Mouse (Mus musculus): Measurements from ENCODE around the gene Plpp3.

Plpp3 gene

DNA sequence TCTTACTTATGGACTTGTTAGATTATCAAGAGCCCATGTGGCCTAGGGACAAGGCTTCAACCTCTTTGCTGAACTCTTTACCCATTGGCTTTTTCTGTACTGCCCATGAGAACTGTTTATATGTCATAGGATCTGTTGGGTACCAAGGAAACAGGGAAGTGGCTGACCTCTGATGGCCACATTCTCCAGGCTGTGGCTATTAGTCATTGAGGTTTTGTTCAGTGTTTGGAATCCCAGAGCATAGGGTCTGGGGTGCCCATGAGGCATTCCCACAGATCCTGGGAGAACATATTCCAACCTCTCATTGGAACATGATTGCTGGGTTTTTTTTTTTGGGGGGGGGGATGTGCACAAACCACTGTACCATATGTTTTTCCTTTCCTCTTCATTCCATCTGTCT, 56.2 kb downstream of the Plpp3 start:
- ATAC-seq (ENCODE audit: insufficient number of reproducible peaks, low FRiP score, low TSS enrichment) = no peak

GRCm38 (mm10) chr4:105214438-105214837, 57.3 kb downstream of the Plpp3 start:
- ATAC-seq (ENCODE audit: insufficient number of reproducible peaks, low FRiP score, low TSS enrichment) = no peak

DNA sequence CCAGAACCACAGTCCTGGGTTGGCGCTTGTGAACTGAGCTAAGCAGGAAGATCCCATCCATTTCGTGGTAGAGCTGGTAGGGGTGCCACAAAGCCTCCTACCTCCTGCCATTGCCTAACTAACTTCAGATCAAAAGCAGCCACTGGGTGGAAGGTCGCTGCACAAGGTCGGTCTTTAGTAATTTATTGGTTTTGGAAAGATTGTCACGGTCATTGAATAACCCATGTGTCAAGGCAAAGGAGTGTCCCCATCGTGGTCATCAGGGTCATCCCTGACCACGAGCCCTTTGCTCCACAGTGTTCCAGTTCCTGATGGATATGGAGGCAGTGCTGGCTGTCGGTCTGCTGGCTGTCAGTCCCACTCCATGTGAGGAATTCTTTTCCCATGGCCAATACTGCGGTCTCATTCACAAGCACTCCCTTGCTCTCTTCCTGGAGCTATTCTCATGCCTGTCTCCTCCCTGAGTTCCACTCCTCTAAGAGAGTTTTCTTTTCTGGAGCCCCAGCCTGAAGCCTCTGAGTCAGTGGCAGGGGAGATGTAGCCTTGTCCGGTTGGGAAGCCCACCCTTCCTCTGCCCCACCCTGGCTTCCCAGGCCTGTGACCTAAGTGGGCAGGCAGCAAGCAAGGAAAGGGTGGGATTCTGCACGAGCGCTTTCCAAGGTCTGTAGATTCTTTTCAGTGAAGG, 58.7 kb downstream of the Plpp3 start:
- ATAC-seq (ENCODE audit: insufficient number of reproducible peaks, low FRiP score, low TSS enrichment) = no peak

- no peak for ATAC-seq (ENCODE audit: insufficient number of reproducible peaks, low FRiP score, low TSS enrichment)
These were observed 61.1 kb downstream of the Plpp3 start for GRCm38 (mm10) chr4:105218202-105218601.

DNA sequence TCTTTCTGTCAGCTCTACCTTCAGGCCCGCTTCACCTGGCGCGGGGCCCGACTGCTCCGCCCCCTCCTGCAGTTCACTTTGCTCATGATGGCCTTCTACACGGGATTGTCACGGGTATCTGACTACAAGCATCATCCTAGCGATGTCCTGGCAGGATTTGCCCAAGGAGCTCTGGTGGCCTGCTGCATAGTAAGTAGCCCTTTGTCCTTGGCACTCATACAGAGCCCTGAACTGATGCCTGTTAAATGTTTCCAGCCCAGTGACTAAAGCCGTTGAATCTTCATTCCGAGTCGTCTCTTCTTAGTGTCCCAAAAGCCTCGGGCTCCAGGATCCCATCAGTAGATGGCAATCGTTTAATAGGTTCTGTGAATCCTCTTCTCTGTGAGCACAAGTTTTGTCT, 62.2 kb downstream of the Plpp3 start:
- ATAC-seq (ENCODE audit: insufficient number of reproducible peaks, low FRiP score, low TSS enrichment) = no peak

DNA sequence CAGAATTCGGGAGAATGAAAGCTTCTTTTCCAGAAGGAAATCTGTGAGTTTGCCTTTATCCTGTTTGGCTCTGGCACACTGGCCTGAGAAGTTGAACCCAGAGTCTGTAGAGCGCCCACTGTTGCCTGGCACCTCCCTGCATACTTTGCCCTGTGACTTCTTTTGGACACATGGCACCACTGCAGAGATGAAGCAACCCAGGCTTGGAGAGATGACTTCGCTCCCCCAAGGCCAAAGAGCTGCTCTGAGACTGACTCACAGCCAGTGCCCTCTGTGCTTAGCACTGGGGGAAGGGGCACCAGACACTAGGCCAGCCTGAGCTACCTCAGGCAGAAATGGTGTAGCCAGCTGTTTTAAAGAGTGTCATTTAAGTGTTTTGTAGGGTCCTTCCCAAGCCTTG, 63.7 kb downstream of the Plpp3 start:
- ATAC-seq (ENCODE audit: insufficient number of reproducible peaks, low FRiP score, low TSS enrichment) = no peak

- no peak for ATAC-seq (ENCODE audit: insufficient number of reproducible peaks, low FRiP score, low TSS enrichment)
These were observed 64.2 kb downstream of the Plpp3 start for GRCm38 (mm10) chr4:105221256-105221840.

DNA sequence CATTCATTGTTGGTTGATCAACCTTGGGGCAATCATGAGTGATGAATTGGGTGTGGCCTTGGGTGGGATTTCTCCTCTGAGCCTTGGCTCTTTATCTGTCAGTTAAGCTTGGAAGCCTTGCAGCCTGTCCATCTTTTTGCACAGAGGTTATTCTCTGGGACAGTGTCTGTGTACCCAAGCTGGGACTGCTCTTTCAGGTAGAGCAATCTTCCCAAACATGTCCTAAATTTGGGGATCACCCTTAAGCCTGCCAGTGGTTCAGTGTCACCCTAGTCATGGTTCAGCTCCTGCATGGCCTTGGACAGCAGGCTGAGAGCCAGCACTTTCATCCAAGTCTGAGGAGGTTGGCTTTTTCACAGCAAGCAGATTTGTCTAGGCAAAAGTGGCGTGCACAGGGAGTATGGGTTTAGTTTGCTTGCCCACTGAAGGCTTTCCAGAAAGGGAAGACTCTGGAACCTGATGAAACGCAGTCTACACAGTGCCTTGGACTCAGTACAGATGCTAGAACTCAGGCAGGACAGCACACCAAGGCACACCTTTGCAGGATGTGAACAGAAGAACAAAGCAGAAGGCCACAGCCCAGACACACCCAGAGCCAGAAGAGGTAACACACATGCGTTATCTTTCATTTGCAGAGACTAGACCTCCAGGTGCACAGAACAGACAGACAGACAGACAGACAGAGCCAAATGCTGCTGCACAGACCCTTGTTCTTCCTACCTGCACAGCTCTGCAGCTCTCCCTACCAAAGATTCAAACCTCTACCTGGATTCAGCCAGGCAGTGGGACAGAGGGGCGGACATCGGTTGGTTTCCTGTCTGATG, 66.2 kb downstream of the Plpp3 start:
- no peak for ATAC-seq (ENCODE audit: insufficient number of reproducible peaks, low FRiP score, low TSS enrichment)

DNA sequence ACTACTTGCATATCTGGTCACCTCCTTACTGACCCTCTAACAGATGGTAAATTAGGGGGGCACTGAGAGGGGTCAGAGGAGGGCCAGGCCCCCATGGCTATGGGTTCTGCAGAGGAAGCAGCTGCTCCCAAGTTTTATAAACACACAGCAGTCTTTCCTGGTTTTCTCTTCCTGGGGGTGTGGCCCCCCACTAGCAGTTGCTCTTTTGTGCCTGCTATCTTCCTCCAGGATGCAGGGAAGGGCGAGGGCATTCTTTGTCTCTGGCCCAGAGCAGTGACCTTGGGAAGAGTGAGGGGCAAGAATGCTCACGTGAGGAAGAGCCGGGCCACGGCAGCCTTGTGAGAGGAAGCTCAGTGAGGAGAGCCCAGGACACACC, 66.8 kb downstream of the Plpp3 start:
- ATAC-seq (ENCODE audit: insufficient number of reproducible peaks, low FRiP score, low TSS enrichment) = no peak

- ATAC-seq (ENCODE audit: insufficient number of reproducible peaks, low FRiP score, low TSS enrichment) = no peak
These were observed 68.4 kb downstream of the Plpp3 start for GRCm38 (mm10) chr4:105225512-105225911.

DNA sequence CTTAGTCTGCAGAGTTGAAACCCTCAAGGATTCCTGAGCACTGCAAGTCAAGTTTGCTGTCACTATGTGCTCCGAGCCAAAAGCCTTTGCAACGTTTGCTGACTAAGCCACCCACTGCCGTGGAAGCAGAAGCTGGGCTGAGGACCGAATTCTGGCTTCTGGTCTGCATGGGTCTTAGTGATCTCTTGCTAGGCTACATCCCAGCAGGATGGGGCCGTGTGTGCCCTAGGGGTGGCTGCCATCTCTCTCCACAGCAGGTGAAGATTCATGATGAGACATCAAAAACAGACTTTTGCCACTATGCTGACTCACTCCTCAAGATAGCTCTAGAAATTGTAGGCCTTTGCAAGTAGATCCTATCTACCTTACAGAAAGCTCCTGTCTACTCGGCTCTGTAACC, 69.2 kb downstream of the Plpp3 start:
- ATAC-seq (ENCODE audit: insufficient number of reproducible peaks, low FRiP score, low TSS enrichment) = no peak

GRCm38 (mm10) chr4:105230127-105230526, 73.0 kb downstream of the Plpp3 start:
- ATAC-seq (ENCODE audit: insufficient number of reproducible peaks, low FRiP score, low TSS enrichment) = no peak

GRCm38 (mm10) chr4:105240233-105240632, 83.1 kb downstream of the Plpp3 start:
- ATAC-seq (ENCODE audit: insufficient number of reproducible peaks, low FRiP score, low TSS enrichment) = no peak

DNA sequence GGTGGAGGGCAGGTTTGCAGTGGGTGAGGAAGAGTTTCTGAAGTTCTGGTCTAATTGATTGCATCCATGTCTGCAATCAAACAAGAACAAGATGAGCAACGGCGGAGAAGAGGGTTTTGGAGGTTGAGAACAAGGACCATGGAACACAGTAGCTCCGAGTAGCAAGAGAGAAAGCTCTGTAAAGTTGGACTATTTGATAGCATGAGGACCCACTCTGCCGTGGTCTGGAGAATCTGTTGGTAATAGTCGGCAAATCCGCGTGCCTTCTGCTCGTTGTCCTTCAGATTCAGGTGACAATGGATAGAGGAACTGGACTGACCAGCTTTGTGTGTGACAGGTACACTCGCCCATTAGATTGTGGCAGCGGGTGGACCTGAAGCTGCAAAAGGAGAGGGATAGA, 87.8 kb downstream of the Plpp3 start:
- ATAC-seq (ENCODE audit: insufficient number of reproducible peaks, low FRiP score, low TSS enrichment) = no peak

GRCm38 (mm10) chr4:105245479-105245944, 88.4 kb downstream of the Plpp3 start:
- ATAC-seq (ENCODE audit: insufficient number of reproducible peaks, low FRiP score, low TSS enrichment) = no peak

GRCm38 (mm10) chr4:105246331-105246730, 89.2 kb downstream of the Plpp3 start:
- no peak for ATAC-seq (ENCODE audit: insufficient number of reproducible peaks, low FRiP score, low TSS enrichment)

GRCm38 (mm10) chr4:105248161-105248560, 91.0 kb downstream of the Plpp3 start:
- no peak for ATAC-seq (ENCODE audit: insufficient number of reproducible peaks, low FRiP score, low TSS enrichment)

DNA sequence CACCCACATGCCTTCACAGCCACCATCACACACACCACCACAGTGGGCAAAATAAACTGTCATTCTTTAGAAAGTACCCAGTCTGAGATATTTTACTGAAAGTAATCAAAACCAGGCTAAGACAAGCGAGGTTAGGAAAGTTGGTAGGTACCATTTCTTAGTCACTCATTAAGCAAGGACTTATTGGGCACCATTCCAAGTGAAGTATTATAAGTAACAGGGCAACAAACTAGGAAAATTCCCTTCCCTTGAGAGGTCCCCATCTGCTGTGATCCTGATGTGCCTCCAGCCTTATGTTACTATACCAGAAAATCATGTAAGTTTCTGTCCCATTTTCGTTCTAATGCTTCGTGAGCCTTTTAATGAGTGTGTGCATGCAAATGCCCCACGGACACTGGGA, 92.1 kb downstream of the Plpp3 start:
- ATAC-seq (ENCODE audit: insufficient number of reproducible peaks, low FRiP score, low TSS enrichment) = no peak

DNA sequence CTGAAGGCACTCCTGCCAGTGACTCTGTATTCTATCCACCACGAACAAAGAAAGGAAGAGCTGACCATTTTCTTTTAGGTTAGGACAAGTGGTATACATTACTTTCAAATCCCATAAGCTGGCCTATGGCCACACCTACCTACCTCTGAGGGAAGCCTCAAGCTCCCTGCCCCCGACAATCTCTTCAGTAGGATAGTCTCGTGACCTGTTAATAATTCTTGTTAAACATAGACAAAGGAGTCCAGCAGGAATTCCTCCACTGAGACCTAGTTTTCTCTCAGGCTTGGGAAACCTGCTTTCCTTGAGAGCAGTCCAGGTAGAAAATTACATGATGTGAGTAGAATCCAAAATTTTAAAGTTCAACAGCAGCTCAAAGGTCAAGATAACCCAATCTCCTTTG, 93.8 kb downstream of the Plpp3 start:
- ATAC-seq (ENCODE audit: insufficient number of reproducible peaks, low FRiP score, low TSS enrichment) = no peak

DNA sequence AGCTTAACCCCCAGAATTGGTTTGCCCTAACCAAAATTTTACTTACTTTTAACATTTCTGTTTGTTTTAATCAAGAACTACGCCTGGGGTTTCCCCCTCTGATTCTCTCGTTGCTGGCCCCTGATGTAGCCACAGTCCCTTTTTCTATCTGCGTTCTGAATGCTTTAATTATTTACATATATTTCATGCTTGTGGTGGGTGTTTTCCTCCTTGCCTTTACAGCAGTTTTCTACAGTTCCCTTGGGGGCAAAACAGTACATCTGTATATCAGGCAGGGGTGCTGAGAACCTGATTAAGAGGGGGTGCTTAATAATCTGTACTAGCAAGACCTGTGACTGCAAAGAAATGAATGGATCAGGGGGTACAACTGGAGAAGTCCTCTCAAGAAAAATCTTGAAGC, 94.9 kb downstream of the Plpp3 start:
- ATAC-seq (ENCODE audit: insufficient number of reproducible peaks, low FRiP score, low TSS enrichment) = no peak

DNA sequence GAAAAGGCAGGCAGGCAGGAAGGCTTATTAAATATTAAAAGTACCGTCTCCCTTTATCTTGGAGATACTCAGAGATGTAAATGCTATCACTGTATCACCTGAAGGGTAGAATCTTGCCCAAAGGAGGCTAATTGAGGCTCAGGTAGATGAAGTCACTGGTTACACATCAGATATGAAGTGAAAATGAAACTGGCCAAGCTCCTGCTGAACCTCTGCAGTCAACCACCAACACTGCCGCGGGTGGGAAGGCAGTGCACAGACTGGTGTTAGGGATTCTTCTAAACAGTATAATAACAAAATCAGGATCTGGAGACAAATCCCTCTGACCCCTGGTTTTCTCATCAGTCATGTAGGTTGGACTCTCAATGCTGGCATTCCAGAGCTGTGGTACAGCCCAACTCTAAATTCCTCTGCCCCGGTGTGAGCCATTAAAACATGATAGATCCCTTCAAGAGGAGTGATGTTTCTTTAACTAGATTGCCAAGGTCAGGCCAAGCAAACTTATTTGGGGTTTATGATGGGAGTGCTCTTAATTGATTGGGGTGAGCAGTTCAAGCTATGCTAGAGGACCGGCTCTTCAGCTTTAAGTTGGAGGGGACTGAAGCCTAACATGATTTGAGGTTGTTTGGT, 95.5 kb downstream of the Plpp3 start:
- ATAC-seq (ENCODE audit: insufficient number of reproducible peaks, low FRiP score, low TSS enrichment) = no peak
